Mouse (Mus musculus): Measurements from ENCODE around the gene Piezo1.

- TF ChIP-seq CTCF (IDR thresholded peaks at IDR 0.05; ENCODE audit: control insufficient read depth, insufficient read depth, insufficient read length) (no peak), CEBPB (IDR thresholded peaks at IDR 0.05; ENCODE audit: low read depth) (no peak), MYOD1 (IDR thresholded peaks at IDR 0.05; ENCODE audit: control insufficient read depth, insufficient read length, low read depth) (peak; percentile 49)
Measured at GRCm38 (mm10) chr8:122584981-122585380, 33.9 kb upstream of the Piezo1 start.
